Mouse (Mus musculus) heart, embryonic 15.5 days (tissue): ENCODE measurements around the gene E330009J07Rik. TPM values are rescaled to one million over a fixed set of nuclear protein-coding genes. Genes with fewer than 3 reads are reported as not detected.

Experiments used
- ATAC-seq: fragments of 200-750 bp; cut with Nextera tagmentation; replicated peaks from 2 replicates; pipeline ENCODE4 v1.8.0; 2017; ENCODE audit warnings: low read depth, moderate TSS enrichment; ENCODE audit not compliant: insufficient number of reproducible peaks, insufficient read depth, low FRiP score
- H3K27ac ChIP-seq: fragments of 300-500 bp; sonication (generic); 2 replicates; pipeline ENCODE4 v1.5.1; 2015; ENCODE audit warnings: mild to moderate bottlenecking, inconsistent platforms
- H3K27me3 ChIP-seq: fragments of 300-500 bp; sonication (generic); 2 replicates; pipeline ENCODE4 v1.6.1; 2015; ENCODE audit warnings: inconsistent platforms
- H3K36me3 ChIP-seq: fragments of 300-500 bp; sonication (generic); 2 replicates; pipeline ENCODE4 v1.6.1; 2015; ENCODE audit warnings: mild to moderate bottlenecking, inconsistent platforms
- H3K4me1 ChIP-seq: fragments of 300-500 bp; sonication (generic); replicated peaks from 2 replicates; pipeline ENCODE4 v1.6.1; 2015; ENCODE audit warnings: inconsistent platforms
- H3K4me2 ChIP-seq: fragments of 300-500 bp; sonication (generic); 2 replicates; pipeline ENCODE4 v1.6.1; 2015; ENCODE audit warnings: inconsistent platforms, mild to moderate bottlenecking, moderate library complexity
- H3K4me3 ChIP-seq: fragments of 300-500 bp; sonication (generic); 2 replicates; pipeline ENCODE4 v1.5.1; 2015; ENCODE audit warnings: mild to moderate bottlenecking, inconsistent platforms
- H3K9ac ChIP-seq: fragments of 300-500 bp; sonication (generic); 2 replicates; pipeline ENCODE4 v1.6.1; 2015; ENCODE audit warnings: mild to moderate bottlenecking, inconsistent platforms
- H3K9me3 ChIP-seq: fragments of 300-500 bp; sonication (generic); replicated peaks from 2 replicates; pipeline ENCODE4 v1.6.1; 2016; ENCODE audit warnings: inconsistent platforms
- WGBS: fragments of 180-500 bp; shearing (Covaris S2); methylation state at CpG from one replicate; pipeline ENCODE4 v1.1.7; 2015; ENCODE audit warnings: mixed read lengths; 5-methylcytosine and 5-hydroxymethylcytosine counted together
- polyA plus RNA-seq: library from polyadenylated mRNA; unstranded; fragments of >200 nt; fragmentation: Nextera tagmentation; extraction: Ambion mirVana; gene quantifications from 2 replicates; pipeline ENCODE4 v1.2.1, GENCODE M21; 2015

The E330009J07Rik gene
- polyA plus RNA-seq, 1 experiment from 2014 or later = 2.5 TPM

GRCm38 (mm10) chr6:40428696-40429095, 7.2 kb downstream of the E330009J07Rik start:
- no peaks in the 10 kb centered on the region for H3K27me3 ChIP-seq
- 68% methylated on average over 3 of the region's 3 CpGs for WGBS
- H3K36me3 ChIP-seq = no peaks in the 10 kb centered on the region
- ATAC-seq = no peak
- no peaks in the 10 kb centered on the region for H3K9me3 ChIP-seq
- no peak overlapping the region for H3K4me2 ChIP-seq
- H3K4me3 ChIP-seq = no peak overlapping the region
- H3K27ac ChIP-seq = no peak overlapping the region
- H3K9ac ChIP-seq = no peak overlapping the region
- no peaks in the 10 kb centered on the region for H3K4me1 ChIP-seq

GRCm38 (mm10) chr6:40427441-40427840, 8.5 kb downstream of the E330009J07Rik start:
- Histone ChIP-seq H3K36me3 (no peaks in the 10 kb centered on the region), H3K4me2 (no peak overlapping the region), H3K9ac (no peak overlapping the region), H3K9me3 (no peaks in the 10 kb centered on the region), H3K4me1 (no peaks in the 10 kb centered on the region), H3K4me3 (no peak overlapping the region), H3K27me3 (no peaks in the 10 kb centered on the region), H3K27ac (no peak overlapping the region)
- no peak for ATAC-seq
- WGBS = 82% methylated on average over 7 of the region's 7 CpGs

- Histone ChIP-seq H3K4me2 (no peak overlapping the region), H3K4me3 (no peak overlapping the region), H3K27ac (no peak overlapping the region), H3K36me3 (no peaks in the 10 kb centered on the region), H3K27me3 (no peaks in the 10 kb centered on the region), H3K4me1 (no peaks in the 10 kb centered on the region), H3K9me3 (no peaks in the 10 kb centered on the region), H3K9ac (no peak overlapping the region)
- no peak for ATAC-seq
- WGBS = 50% methylated on average over 1 of the region's 1 CpGs
Observed at GRCm38 (mm10) chr6:40423774-40424173, 12.2 kb downstream of the E330009J07Rik start.

- Histone ChIP-seq H3K27ac (no peak overlapping the region), H3K27me3 (no peaks in the 10 kb centered on the region), H3K4me3 (no peak overlapping the region), H3K4me1 (no peaks in the 10 kb centered on the region), H3K9me3 (no peaks in the 10 kb centered on the region), H3K36me3 (no peaks in the 10 kb centered on the region), H3K9ac (no peak overlapping the region), H3K4me2 (no peak overlapping the region)
- WGBS = 84% methylated on average over 1 of the region's 1 CpGs
- no peak for ATAC-seq
Observed at GRCm38 (mm10) chr6:40423013-40423412, 12.9 kb downstream of the E330009J07Rik start.

- Histone ChIP-seq H3K27ac (no peak overlapping the region), H3K4me2 (no peak overlapping the region), H3K36me3 (no peaks in the 10 kb centered on the region), H3K9ac (no peak overlapping the region), H3K4me3 (no peak overlapping the region), H3K27me3 (no peaks in the 10 kb centered on the region), H3K9me3 (no peaks in the 10 kb centered on the region), H3K4me1 (no peaks in the 10 kb centered on the region)
- ATAC-seq = no peak
- 91% methylated on average over 6 of the region's 6 CpGs for WGBS
Observed at GRCm38 (mm10) chr6:40421099-40421498, 14.8 kb downstream of the E330009J07Rik start.

GRCm38 (mm10) chr6:40418386-40418785, 17.5 kb downstream of the E330009J07Rik start:
- Histone ChIP-seq H3K4me3 (no peak overlapping the region), H3K27me3 (no peaks in the 10 kb centered on the region), H3K27ac (no peak overlapping the region), H3K4me2 (no peak overlapping the region), H3K9me3 (no peaks in the 10 kb centered on the region), H3K9ac (no peak overlapping the region), H3K36me3 (no peaks in the 10 kb centered on the region), H3K4me1 (no peaks in the 10 kb centered on the region)
- 89% methylated on average over 4 of the region's 4 CpGs for WGBS
- no peak for ATAC-seq

GRCm38 (mm10) chr6:40415799-40416198, 20.1 kb downstream of the E330009J07Rik start:
- Histone ChIP-seq H3K27ac (no peak overlapping the region), H3K4me3 (no peak overlapping the region), H3K9me3 (no peaks in the 10 kb centered on the region), H3K9ac (no peak overlapping the region), H3K27me3 (no peaks in the 10 kb centered on the region), H3K4me1 (no peaks in the 10 kb centered on the region), H3K36me3 (no peaks in the 10 kb centered on the region), H3K4me2 (no peak overlapping the region)
- 78% methylated on average over 5 of the region's 5 CpGs for WGBS
- no peak for ATAC-seq

GRCm38 (mm10) chr6:40413565-40413964, 22.4 kb downstream of the E330009J07Rik start:
- no peaks in the 10 kb centered on the region; the same call in 1 of the 2 replicates for H3K36me3 ChIP-seq
- H3K9ac ChIP-seq = no peak overlapping the region
- H3K27me3 ChIP-seq = no peaks in the 10 kb centered on the region
- ATAC-seq = no peak
- H3K9me3 ChIP-seq = no peaks in the 10 kb centered on the region
- no peak overlapping the region for H3K4me3 ChIP-seq
- H3K4me2 ChIP-seq = no peak overlapping the region
- no peak overlapping the region for H3K27ac ChIP-seq
- no peaks in the 10 kb centered on the region for H3K4me1 ChIP-seq
- 94% methylated on average over 3 of the region's 3 CpGs for WGBS

GRCm38 (mm10) chr6:40413046-40413445, 22.9 kb downstream of the E330009J07Rik start:
- H3K9ac ChIP-seq = no peak overlapping the region
- H3K4me3 ChIP-seq = no peak overlapping the region
- 79% methylated on average over 5 of the region's 5 CpGs for WGBS
- H3K4me1 ChIP-seq = no peaks in the 10 kb centered on the region
- H3K27ac ChIP-seq = no peak overlapping the region
- no peak overlapping the region for H3K4me2 ChIP-seq
- ATAC-seq = no peak
- no peaks in the 10 kb centered on the region; the same call in 1 of the 2 replicates for H3K36me3 ChIP-seq
- no peaks in the 10 kb centered on the region for H3K9me3 ChIP-seq
- H3K27me3 ChIP-seq = no peaks in the 10 kb centered on the region

GRCm38 (mm10) chr6:40411085-40411484, 24.9 kb downstream of the E330009J07Rik start:
- Histone ChIP-seq H3K36me3 (no peaks in the 10 kb centered on the region; the same call in 1 of the 2 replicates), H3K4me1 (no peaks in the 10 kb centered on the region), H3K9ac (no peak overlapping the region), H3K27ac (no peak overlapping the region), H3K4me2 (no peak overlapping the region), H3K9me3 (no peaks in the 10 kb centered on the region), H3K4me3 (no peak overlapping the region), H3K27me3 (no peaks in the 10 kb centered on the region)
- 77% methylated on average over 3 of the region's 3 CpGs for WGBS
- no peak for ATAC-seq

- no peak for ATAC-seq
- Histone ChIP-seq H3K9ac (no peak overlapping the region), H3K27me3 (no peaks in the 10 kb centered on the region), H3K4me3 (no peak overlapping the region), H3K27ac (no peak overlapping the region), H3K4me2 (no peak overlapping the region), H3K9me3 (no peaks in the 10 kb centered on the region), H3K4me1 (0 out of 2 replicates have a peak, but pooled peaks cover 3% of the 10 kb centered on the region), H3K36me3 (peaks cover 8% of the 10 kb centered on the region)
- WGBS = 81% methylated on average over 4 of the region's 4 CpGs
Observed at GRCm38 (mm10) chr6:40403640-40404285, 32.2 kb downstream of the E330009J07Rik start.

- Histone ChIP-seq H3K36me3 (peaks cover 22% of the 10 kb centered on the region), H3K27ac (no peak overlapping the region), H3K9ac (no peak overlapping the region), H3K4me1 (0 out of 2 replicates have a peak, but pooled peaks cover 3% of the 10 kb centered on the region), H3K4me2 (no peak overlapping the region), H3K9me3 (no peaks in the 10 kb centered on the region), H3K27me3 (no peaks in the 10 kb centered on the region), H3K4me3 (no peak overlapping the region)
- WGBS = 87% methylated on average over 2 of the region's 2 CpGs
- no peak for ATAC-seq
Observed at GRCm38 (mm10) chr6:40402031-40402430, 33.9 kb downstream of the E330009J07Rik start.
